Mouse (Mus musculus) gastrocnemius, adult 8-10 months (tissue): ENCODE results near the gene 1700069L16Rik. TPM values are rescaled to one million over a fixed set of nuclear protein-coding genes. Genes with fewer than 3 reads are reported as not detected.
A peak's percentile ranks its signal among the peaks of the same experiment; 100 is the strongest.

Experiments used
- DNase-seq, 2 experiments: peaks; one replicate each; pipeline ENCODE4 v3.0.0; 2022; ENCODE audit warnings: low spot score in 2 of 2
- total RNA-seq, 4 experiments: library from RNA; stranded (reverse); gene quantifications; 2 replicates each; pipeline ENCODE4 v1.2.4; 2022

Gene 1700069L16Rik
- not detected for total RNA-seq

DNA sequence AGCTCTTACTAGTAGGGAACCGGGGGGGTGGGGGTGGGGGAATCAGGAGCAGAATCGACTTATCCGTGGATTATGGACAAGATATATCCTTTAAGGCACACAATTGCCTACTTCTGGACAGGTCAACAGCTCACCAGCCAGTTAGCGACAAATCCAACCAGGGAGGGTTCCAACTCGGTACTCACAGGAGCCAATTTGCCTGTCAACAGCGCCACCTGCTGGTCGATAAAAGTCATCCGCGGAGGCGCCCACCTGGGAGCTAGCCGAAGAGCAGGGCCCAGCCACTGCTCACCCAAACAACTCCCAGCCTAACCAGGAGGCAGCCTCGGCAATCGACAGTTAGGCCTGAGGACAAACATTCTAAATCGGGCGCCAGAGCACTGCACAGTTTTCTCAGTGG lies at the start of gene 1700069L16Rik:
TSS of gene 1700069L16Rik (minus strand) at position 327 of the 400 bp plus-strand sequence.
- peak; percentile 48 to 58 for DNase-seq

DNA sequence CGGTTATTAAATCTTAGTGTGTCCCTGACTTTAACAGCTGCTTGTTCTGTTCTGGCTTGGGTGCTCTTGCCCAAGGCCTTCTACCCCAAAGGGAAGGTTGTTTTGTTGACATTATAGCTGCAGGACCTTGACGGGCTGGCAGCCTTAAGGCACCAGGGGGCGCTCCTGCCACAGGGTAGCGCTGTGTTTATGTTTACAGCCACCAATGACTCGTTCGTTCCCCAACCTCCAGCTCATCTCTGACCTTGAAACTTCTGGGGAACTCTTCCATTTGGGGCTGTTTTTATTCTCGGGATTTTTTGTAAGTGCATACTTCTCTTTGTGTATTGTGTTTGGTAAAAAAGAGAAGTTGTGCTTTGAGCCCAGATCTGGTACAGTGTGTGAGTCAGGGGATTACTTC lies 49.1 kb upstream of the 1700069L16Rik start:
- DNase-seq, result peak; percentile 79 to 85

DNA sequence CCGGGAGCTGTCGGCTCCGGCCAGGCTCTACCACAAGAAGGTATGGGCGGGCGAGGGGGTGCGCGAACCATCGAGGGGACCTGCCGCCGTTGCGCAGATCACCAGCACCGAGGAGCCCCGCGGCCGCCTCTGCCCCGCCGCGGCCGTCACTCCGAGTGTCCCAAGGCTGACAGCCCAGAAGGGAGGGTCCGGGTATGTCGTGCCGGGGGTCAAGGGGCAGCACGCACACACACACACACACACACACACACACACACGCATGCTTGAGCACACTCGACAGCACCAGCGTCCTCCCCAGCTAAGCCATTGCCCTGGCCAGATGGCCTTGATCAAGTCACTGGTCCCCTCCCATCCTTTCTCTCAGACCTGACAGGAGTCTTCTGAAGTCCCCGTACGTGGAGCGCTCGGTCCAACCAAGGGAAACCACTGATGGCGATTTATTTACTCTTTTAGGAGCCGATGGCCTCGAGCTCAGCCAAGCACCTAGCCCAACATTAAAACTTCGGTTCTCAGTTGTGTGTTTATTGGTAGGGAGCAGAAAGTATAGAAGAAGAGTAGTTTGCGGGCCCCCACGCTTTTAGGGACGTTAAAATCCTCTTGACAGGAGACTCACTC lies 48.4 kb upstream of the 1700069L16Rik start:
- no peak for DNase-seq

DNA sequence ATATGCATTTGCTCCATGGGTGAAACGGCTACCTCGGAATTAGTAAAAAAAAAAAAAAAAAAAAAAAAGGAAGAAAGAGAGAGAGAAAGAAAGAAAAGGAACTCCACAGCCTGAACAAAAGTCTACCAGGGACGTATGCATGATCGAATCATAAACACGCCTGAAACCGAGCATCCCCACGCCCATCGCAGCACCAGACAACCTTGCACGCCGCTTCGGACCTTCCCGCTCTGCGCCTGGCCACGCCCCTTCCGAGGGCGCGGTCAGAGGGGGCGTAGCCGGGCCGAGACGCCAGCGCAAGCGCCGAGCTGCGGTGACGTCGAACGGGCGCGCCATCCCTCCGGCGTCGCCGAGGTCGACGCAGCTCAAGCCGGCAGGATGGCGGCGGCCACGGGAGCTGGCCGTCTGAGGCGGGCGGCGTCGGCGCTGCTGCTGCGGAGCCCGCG lies 47.9 kb upstream of the 1700069L16Rik start, which contains the start of the genes Sart3 and Iscu:
TSS of gene Sart3 (minus strand) at position 61 of the 446 bp plus-strand sequence.
TSS of gene Iscu (plus strand) at position 299 of the 446 bp plus-strand sequence.
- peak; percentile 86 to 90 for DNase-seq

DNA sequence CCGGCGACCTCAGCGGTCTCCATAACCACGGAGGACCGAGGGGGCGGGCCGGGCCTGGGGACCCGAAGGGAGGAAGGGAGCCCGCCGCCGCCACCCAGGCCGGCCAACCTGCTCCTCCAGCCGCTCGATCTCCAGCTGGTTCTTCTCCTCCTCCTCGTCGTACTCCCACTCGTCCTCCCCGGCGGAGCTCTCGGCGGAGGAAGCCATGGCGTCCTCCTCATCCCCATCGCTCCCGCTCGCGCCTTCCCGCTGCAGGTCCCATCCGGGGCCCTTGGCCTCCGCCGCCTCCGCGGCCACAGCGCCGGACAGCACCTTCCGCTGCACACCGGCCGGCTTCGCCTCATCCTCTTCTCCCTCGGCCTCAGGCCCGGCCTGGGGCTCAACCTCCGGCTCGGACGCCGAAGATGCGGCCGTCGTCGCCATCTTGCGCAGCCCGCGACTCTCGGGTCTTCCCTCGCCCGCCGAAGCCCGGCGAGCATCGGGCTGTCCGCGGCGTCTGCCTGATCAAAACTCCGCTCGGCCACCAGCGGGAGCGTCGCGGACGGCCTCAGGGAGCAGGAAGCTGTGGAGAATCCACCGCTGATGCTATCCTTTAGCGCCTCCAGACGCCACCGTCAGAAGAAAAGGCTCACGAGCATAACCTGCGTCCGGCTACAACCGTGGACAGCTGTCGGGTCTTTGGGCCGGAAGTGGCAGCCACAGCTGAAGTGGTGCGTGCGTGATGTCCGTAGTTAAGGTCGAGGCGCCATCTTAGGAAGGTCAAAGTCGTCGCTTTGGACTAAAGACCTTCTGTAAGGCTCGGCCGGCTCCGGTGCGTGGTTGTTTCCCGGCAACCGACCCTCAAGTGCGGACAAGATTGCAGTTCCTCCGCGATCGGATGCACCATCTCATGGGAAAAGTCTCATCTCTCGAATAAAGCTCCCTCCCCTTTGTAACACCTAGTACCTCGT lies 46.9 kb upstream of the 1700069L16Rik start:
- DNase-seq, result peak; percentile 77 to 82

DNA sequence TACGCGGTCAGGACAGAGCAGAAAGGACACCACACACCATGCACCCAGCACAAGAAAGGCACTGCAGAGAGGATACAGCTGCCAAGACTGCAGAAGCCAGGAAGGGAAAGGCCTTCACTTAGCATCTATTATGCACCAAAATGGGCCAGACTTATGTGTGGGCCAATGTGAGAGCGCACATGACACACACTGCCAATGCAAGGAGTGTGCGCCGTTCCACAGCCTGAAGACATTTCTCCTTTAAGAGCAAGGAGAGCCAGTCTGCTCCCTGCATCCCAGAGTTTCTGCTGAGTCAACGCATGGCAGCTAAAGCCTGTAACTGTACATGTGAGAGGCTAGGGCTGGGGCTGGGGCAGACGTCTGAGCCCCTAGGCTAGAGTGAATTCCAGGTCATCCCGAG lies 44.2 kb upstream of the 1700069L16Rik start:
- no peak for DNase-seq

DNA sequence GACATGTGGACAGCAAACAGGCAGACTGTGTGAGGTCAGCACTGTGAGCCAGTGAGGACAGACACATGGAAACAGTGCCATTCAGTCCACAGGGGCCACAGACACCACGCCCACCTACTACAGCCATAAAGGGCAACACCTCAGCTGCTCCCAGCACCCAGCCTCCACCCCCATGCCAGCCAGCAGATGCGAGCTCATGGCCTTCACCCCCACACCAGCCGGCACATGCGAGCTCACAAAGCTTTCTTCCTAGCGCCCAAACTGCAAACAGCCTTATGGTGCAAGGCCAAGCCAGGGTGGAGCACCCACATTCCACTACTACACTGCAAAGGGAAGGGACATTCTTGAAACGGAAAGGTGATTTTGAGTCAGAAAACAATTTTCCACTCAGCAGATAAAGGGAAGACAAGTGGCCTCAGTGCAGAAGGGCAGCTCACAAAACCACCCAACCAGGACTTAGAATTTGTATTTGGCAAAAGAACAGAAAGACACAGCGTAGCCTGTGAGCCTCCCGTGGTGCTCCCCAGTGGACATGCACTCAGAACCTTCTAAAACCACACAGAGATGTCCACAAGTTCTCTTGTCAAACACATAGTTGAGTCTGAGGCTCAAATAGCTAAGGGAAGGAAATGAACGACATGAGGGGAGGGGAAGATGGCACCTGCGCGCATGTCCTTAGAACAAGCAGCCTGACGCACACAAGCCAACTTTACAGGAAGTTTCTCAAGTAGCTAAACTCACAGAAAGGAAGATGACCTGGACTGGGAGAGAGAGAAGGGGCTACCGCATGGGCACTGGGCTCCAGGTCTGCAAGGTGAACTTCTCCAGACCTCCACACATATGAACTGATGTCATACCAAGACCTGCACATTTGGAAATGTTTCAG lies 41.3 kb upstream of the 1700069L16Rik start:
- no peak for DNase-seq

DNA sequence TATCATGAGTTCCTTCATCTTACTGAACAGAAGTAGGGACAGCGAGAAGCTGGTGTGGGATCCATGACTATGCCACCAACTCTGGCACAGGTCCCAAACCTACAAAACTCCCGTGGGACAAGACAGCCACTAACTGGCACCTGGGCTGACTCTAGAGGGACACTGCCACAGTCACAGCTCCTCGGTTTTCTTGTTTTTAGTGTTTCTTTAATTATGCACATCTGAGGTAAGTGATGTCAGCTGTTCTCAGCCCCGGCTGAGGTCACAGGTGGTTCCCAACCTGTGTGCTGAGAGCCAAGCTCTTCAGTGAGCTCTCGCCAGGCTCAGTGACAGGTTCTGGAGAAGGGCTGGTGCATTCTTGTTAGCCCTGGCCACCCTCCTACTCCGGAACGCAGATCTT lies 39.9 kb upstream of the 1700069L16Rik start:
- no peak for DNase-seq

DNA sequence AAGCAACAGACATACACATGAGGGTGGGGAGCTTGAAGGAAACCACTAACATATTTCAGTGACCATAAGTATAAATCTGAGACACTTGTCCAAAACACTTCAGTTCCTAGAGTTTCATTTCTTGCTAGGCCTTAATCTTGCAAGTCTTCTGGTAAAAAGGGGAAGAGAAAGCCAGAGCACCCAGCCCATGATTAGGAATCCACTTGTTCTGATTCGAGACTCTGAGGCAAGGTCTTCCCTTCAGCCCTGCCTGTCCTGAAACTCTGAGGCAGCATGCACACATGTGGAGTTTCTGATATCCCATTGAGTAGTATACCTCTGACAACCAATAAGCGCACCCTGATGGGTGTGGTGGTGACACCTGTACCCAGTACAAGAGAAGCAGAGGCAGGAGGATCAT lies 37.0 kb upstream of the 1700069L16Rik start:
- no peak for DNase-seq

DNA sequence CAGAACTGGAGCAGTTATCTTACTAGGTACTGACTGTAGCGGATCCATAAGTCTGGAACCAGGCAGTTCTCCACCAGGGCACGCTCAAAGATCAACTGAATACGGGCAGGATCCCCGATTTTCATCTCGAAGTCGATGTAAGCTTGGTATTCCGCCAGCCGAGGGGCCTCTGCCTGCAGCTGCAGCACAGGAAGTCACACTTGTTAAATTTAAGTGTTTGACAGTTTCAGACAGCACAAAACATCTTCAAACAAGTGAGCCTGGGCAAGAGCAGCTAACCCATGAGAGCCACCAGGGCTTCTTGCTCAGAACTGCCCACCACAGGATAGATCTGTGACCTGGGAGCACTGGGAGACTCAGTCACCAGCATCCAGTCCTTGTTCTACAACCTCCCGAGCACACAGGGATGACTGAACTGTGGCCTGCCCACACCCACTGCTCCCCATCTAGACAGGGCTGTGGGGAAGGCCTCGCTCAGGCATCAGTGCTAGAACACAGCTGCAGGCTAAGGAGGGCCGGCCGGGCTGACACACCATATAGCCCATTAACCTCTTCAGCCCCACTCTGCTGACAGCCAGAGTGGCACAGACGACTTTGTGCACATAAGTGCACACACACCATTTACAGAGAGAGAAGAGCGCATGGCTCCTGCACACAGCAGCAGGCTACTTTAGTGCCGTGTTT lies 30.9 kb upstream of the 1700069L16Rik start:
- no peak for DNase-seq

DNA sequence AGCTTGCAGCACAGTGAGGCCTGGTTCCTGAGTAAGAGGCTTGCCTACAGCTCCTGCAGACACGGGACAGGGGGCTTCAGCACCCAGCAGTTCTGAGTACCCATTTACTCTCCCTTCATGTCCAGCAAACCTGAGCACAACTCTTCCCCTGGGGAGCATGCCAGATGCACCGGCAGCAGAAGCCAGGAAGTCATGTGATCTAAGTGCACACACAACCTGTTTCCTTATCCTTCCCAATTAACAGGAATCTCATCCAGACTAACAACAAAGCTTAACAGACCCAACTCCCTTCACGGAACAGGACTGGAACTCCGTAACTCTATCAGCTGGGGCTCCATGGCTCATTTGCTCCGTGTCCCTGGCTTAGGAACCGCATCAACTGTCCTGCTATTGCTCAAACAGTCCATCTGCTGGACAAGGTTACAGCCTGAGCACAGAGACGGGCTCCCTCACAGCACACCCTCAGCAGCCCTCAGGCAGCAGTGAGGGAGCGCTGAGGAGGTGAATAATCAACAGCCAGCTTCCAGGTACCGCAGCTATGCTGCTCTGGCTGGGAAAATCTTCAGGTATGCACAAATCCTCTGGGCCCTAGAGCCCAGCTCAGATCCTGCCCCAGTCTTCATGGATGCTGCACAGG lies 27.1 kb upstream of the 1700069L16Rik start:
- no peak for DNase-seq

DNA sequence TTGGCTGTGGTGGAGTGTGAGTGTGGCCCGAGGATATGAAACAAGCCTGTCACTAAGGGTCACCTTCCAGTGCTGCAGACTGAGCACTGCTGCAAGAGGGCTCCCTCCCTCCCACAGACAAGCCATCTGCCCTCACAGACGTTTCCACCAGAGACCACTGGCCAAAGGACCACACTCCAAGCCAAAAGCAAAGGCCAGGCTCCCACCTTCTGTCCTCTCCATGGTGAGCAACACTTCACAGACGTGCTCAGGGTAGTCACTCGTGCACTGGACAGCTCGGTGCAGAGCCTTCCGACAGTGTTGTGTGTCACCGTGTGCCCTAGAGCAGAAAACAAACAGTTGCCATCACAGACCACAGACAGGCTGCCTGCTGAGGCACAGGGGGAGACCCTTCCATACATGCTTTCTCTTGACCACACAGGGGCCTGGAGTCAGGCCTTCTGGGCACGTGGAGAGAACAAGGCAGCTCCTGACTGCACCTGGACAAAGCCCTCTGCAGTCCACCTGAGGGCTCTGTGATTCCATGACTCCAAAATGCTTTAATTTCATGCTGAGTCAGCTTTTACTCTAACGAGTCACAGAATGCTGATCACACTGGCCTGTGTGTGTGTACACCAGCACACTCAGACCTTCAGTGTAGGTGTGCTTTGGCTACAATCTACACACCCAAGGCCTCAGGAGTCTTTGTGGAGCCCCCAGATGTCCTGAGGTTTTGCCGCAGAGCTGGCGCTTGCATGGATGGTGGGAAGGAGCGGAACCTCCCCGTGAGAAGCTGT lies 24.2 kb upstream of the 1700069L16Rik start:
- DNase-seq, result no peak

DNA sequence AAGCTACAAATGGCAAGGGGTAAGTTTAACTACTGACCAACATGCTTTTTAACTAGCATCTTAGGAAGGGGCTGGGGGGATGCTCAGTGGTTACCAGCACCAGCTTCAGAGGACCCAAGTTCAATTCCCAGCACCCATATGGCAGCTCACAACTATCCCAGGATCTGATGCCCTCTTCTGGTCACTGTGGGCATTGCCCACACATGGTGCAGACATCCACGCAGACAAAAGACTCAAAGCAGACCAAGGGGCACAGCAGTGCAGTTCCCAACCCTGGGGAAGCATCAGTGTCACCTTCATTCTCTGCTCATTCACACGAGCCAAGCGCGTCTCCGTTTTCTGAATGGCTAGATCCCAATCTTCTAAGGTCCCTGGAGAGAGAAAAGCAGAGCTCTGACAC lies 23.1 kb upstream of the 1700069L16Rik start:
- DNase-seq, result no peak

DNA sequence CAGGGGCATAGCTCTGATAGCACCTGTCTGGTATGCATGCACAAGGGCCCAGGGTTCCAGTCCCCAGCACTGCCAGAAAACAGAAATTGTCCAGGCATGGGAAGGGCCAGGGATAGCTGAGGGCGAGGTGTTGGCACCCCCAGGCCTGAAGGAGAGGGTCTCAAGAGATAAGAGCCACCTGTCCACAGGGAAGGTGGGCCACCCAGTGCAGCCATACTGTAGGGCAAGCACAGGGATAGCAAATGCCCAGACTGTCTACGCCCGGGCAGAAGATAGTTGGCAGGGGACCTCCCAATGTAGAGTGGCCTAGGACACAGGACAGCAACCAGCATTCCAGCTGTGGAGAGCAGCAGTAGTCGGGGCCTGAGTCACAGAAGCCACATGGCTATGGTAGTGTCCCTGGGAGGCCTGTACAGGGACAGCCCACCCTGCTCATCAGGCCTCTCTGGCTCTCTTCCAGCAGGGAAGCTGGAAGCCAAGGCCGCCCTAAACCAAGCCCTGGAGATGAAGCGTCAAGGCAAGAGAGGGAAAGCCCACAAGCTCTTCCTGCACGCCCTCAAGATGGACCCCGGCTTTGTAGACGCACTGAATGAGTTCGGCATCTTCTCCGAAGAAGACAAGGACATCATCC lies 13.2 kb upstream of the 1700069L16Rik start:
- DNase-seq, result no peak

DNA sequence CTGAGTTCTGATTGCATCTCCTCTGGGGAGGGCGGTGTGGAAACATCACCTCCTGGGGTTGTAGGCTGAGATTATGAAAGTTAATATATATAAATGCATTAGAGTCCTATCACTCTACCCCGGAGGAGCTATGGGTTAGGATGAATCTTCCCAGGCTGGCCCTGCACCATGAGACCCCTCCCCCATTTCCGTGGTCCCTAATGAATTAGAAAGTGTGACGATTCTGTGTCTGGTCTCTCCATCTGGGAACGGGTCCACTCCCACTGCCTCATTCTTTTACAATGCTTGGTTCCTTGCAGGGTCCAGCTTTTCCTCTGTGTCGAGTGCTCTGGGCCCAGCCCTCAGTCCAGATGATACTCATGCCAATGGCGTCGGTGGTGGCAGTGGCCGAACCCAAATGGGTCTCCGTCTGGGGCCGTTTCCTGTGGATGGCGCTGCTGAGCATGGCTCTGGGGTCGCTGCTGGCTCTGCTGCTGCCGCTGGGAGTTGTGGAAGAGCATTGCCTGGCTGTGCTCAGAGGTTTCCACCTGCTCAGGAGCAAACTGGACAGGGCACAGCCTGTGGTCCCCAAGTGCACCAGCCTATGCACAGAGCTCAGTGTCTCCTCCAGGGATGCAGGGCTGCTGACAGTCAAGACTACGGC lies 12.1 kb upstream of the 1700069L16Rik start:
- DNase-seq, result no peak

DNA sequence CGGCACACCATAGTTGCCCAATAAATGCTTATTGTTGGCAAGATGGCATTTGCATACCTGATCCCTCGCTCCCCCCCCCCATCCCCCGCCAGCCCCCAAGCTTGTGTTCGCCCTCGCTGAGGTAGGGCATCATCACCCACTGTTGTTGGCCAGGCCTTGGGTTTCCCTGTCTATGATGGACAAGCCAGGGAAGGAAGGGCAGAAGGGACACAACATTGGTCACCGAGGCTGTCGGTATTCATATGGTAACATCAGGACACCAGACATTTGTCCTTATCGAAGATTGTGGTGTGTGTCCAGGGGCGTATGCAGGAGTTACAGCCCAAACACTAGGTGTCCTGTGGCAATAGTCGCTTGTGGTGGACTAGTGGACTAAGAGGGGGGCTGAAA lies 11.5 kb upstream of the 1700069L16Rik start:
- no peak for DNase-seq

DNA sequence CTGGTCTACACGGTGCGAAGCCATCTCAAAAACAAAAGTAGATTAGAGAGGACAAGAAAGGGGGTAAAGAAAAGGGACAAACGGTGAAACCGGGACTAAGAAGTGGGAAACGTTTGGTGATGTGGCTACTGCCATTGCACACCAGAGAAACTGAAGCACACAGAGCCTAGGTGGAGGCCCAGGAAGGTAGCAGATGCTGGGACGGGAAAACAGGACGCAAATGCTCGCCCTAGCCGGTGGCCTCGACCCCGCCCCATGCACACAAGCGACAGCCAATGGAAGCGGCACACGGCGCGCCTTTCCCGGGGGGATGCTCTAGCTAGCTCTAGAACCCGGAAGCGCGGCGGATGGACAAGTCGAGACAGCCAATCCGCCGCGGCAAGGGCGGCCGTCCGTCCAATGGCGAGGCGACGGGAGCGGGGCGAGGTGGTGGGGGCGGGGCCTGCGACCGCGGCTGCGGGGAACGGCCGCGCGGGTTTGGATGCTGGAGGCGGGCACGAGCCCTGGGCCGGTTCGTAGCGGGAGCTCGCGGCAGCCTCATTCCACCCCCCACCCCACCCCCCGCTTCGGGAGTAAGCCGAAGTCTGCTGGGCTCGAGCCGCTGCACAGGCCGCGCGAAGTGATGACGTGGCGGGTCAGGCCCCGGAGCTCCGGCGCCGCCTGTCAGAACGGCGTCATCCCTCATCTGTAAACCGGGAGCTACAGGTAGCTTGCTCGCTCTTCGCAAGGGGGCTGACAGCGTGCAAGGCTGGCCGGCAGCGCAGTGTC lies 11.0 kb upstream of the 1700069L16Rik start, which contains the start of gene Ficd:
TSS of gene Ficd (plus strand) at position 459 of the 768 bp plus-strand sequence.
- peak; percentile 84 to 90 for DNase-seq

DNA sequence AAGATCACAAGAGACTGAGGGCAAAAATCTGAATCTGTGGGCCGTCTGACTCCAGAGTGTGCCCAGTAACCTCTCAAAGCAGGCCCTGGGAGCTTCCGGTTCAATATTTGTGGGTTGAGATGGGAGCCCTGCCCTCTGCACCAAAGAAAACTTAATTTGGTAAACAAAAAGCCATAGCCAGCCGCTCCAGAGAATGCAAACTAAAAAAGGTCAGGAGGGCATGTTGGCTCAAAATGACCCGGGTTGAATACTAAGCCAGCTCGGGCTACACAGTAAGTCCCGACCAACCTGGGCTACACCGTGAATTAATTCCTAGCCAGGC lies 10.4 kb upstream of the 1700069L16Rik start:
- DNase-seq, result no peak
